9 mouse cellular contexts compared by ENCODE assay signal in genomic region chr4:144929811-144930221, GRCm38 (mm10). TPM values are rescaled to one million over a fixed set of nuclear protein-coding genes. Genes with fewer than 3 reads are reported as not detected.
DNase-seq lines count a peak whose midpoint lies in the region; ATAC-seq and TF ChIP-seq lines count a peak whose summit lies in the region.
"Had no signal": no experiment of that assay in that cellular context is flagged by ENCODE, and none has a peak within 500 bp of the region (broad histone marks: within the 10 kb centered on the region; RNA-seq: fewer than 3 reads in every experiment).

No protein-coding gene starts in this region.

- no peaks in the 10 kb centered on the region for H3K9me3 ChIP-seq in neural tube, embryonic 13.5 days
- no peaks in the 10 kb centered on the region for H3K9me3 ChIP-seq in heart, embryonic 11.5 days (replicated peaks; ENCODE audit: control insufficient read depth, low read length)
- H3K9me3 ChIP-seq in lung, embryonic 16.5 days (ENCODE audit: control insufficient read depth, low read length) = no peaks in the 10 kb centered on the region
- H3K9me3 ChIP-seq: liver, embryonic 13.5 days had no signal

- H3K4me3 ChIP-seq in neural tube, embryonic 13.5 days = no peak overlapping the region
- no peak overlapping the region for H3K4me3 ChIP-seq in cortical plate, adult 2 months (ENCODE audit: insufficient read depth, low read length)
- H3K4me3 ChIP-seq in heart, embryonic 11.5 days (ENCODE audit: low read depth, low read length) = no peak overlapping the region
- no peak overlapping the region for H3K4me3 ChIP-seq in lung, embryonic 16.5 days (ENCODE audit: low read length)
- H3K4me3 ChIP-seq in small intestine, adult 2 months (ENCODE audit: low read depth, low read length) = no peak overlapping the region
- H3K4me3 ChIP-seq: liver, embryonic 13.5 days had no signal

- DNase-seq in neural tube, embryonic 10.5 days (ENCODE audit: extremely low spot score, low spot score) = no peak
- DNase-seq in kidney, postnatal 10 days = peak; percentile 90
- DNase-seq: liver, embryonic 13.5 days had no signal

- peak; percentile 69; the same call in 1 of the 2 replicates for ATAC-seq in neural tube, embryonic 13.5 days (ENCODE audit: low read depth)
- no peak for ATAC-seq in heart, embryonic 11.5 days (replicated peaks; ENCODE audit: insufficient number of reproducible peaks, low FRiP score, low TSS enrichment)
- ATAC-seq in lung, embryonic 16.5 days (ENCODE audit: low read depth) = peak; percentile 51
- ATAC-seq in inflammation-experienced regulatory T-cells, adult 6 months = no peak

- peaks cover 12% of the 10 kb centered on the region for H3K4me1 ChIP-seq in neural tube, embryonic 13.5 days (replicated peaks)
- no peaks in the 10 kb centered on the region for H3K4me1 ChIP-seq in cortical plate, adult 2 months (ENCODE audit: control insufficient read depth, insufficient read depth, low read length)
- H3K4me1 ChIP-seq in heart, embryonic 11.5 days (ENCODE audit: control insufficient read depth, insufficient read depth, low read length) = peaks cover 15% of the 10 kb centered on the region
- H3K4me1 ChIP-seq in lung, embryonic 16.5 days (replicated peaks; ENCODE audit: control insufficient read depth, insufficient read depth, low read length) = peaks cover 18% of the 10 kb centered on the region
- peaks cover 23% of the 10 kb centered on the region for H3K4me1 ChIP-seq in small intestine, adult 2 months (ENCODE audit: control insufficient read depth, insufficient read depth, insufficient read length, low read length)

- no peaks in the 10 kb centered on the region for H3K27me3 ChIP-seq in neural tube, embryonic 13.5 days
- no peaks in the 10 kb centered on the region for H3K27me3 ChIP-seq in heart, embryonic 11.5 days (ENCODE audit: control insufficient read depth, insufficient read depth, low read length)
- no peaks in the 10 kb centered on the region for H3K27me3 ChIP-seq in lung, embryonic 16.5 days (ENCODE audit: control insufficient read depth, insufficient read depth, low read depth, low read length)
- H3K27me3 ChIP-seq in small intestine, adult 2 months (ENCODE audit: control insufficient read depth, insufficient read depth, low read length) = no peaks in the 10 kb centered on the region
- H3K27me3 ChIP-seq: liver, embryonic 13.5 days had no signal

- TF ChIP-seq CTCF in cortical plate, adult 2 months (IDR thresholded peaks at IDR 0.05; ENCODE audit: extremely low read depth, insufficient read depth, low read length) = no peak
- TF ChIP-seq CTCF in small intestine, adult 2 months (IDR thresholded peaks at IDR 0.05; ENCODE audit: extremely low read depth, insufficient read length, insufficient replicate concordance, low read depth, low read length) = no peak

- WGBS in neural tube, embryonic 13.5 days = 94% methylated on average over 1 of the region's 1 CpGs
- 73% methylated on average over 1 of the region's 1 CpGs for WGBS in heart, embryonic 11.5 days (ENCODE audit: insufficient replicate concordance)
- WGBS in lung, embryonic 16.5 days = 27% methylated on average over 1 of the region's 1 CpGs
- 28% methylated on average over 1 of the region's 1 CpGs for WGBS in small intestine, adult 2 months

- TF ChIP-seq POLR2A in cortical plate, adult 2 months (IDR thresholded peaks at IDR 0.05; ENCODE audit: extremely low read depth, insufficient read depth, low read length) = no peak
- TF ChIP-seq POLR2A in small intestine, adult 2 months (IDR thresholded peaks at IDR 0.05; ENCODE audit: low read depth, low read length) = no peak

- H3K36me3 ChIP-seq in neural tube, embryonic 13.5 days = peaks cover 13% of the 10 kb centered on the region; the same call in 1 of the 2 replicates
- H3K36me3 ChIP-seq in heart, embryonic 11.5 days (ENCODE audit: control insufficient read depth, insufficient read depth, low read length) = no peaks in the 10 kb centered on the region
- no peaks in the 10 kb centered on the region; the same call in 1 of the 2 replicates for H3K36me3 ChIP-seq in lung, embryonic 16.5 days (ENCODE audit: control insufficient read depth, insufficient read depth, low read length)
- H3K36me3 ChIP-seq in small intestine, adult 2 months (ENCODE audit: control insufficient read depth, insufficient read depth, low read length) = peaks cover 22% of the 10 kb centered on the region

- no peak overlapping the region for H3K9ac ChIP-seq in neural tube, embryonic 13.5 days
- H3K9ac ChIP-seq in heart, embryonic 11.5 days (ENCODE audit: low read depth, low read length) = no peak overlapping the region
- peak overlapping the region; percentile 27; the same call in 1 of the 2 replicates for H3K9ac ChIP-seq in lung, embryonic 16.5 days (ENCODE audit: low read length)
- H3K9ac ChIP-seq: liver, embryonic 13.5 days had no signal

- H3K27ac ChIP-seq in neural tube, embryonic 13.5 days (replicated peaks) = peak overlapping the region; percentile 64
- H3K27ac ChIP-seq in cortical plate, adult 2 months (ENCODE audit: insufficient read depth, low read length) = peak overlapping the region; percentile 72; the same call in 1 of the 2 replicates
- H3K27ac ChIP-seq in heart, embryonic 11.5 days (ENCODE audit: low read depth, low read length) = peak overlapping the region; percentile 38; the same call in 1 of the 2 replicates
- H3K27ac ChIP-seq in lung, embryonic 16.5 days (ENCODE audit: low read length) = peak overlapping the region; percentile 89
- peak overlapping the region; percentile 62 for H3K27ac ChIP-seq in small intestine, adult 2 months (ENCODE audit: insufficient read depth, low read depth, low read length)
- H3K27ac ChIP-seq: liver, embryonic 13.5 days had no signal

- H3K4me2 ChIP-seq in neural tube, embryonic 13.5 days = no peak overlapping the region
- no peak overlapping the region for H3K4me2 ChIP-seq in heart, embryonic 11.5 days
- 0 out of 2 replicates have a peak overlapping the region, but pooled peaks have one; percentile 18 for H3K4me2 ChIP-seq in lung, embryonic 16.5 days (ENCODE audit: low read depth, low read length)
- H3K4me2 ChIP-seq: liver, embryonic 13.5 days had no signal

RNA-seq across cellular contexts. Expression of gene Dhrs3, which starts 37.2 kb away (rescaled TPM):
- 45.8 and 52.2 TPM in 2 replicates for polyA plus RNA-seq in neural tube, embryonic 13.5 days (2015; fragmentation: Nextera tagmentation; extraction: Ambion mirVana)
- 28.3 and 28.7 TPM in 2 replicates for polyA plus RNA-seq in cortical plate, adult 2 months (2012; rRNA removed)
- 17.4 and 20.5 TPM in 2 replicates for polyA plus RNA-seq in heart, embryonic 11.5 days (2014; fragmentation: Nextera tagmentation; extraction: Ambion mirVana)
- polyA plus RNA-seq in lung, embryonic 16.5 days (2015; fragmentation: Nextera tagmentation; extraction: Ambion mirVana) = 67.6 and 77.3 TPM in 2 replicates
- polyA plus RNA-seq in small intestine, adult 2 months (2012; rRNA removed) = 30.7 and 71.2 TPM in 2 replicates
- polyA plus RNA-seq in inflammation-experienced regulatory T-cells, adult 6 months (2017; shearing (Covaris generic)) = 100 to 1,000 TPM in 1 of 3 experiments, 10 to 100 TPM in 2; 24.6 to 111 (median 80.4) TPM

Comparison
In these comparisons a context has a peak if more than half of its experiments do, and no peak if none do; other contexts are left out.
1. ATAC-seq: peak in neural tube, embryonic 13.5 days (single experiment) and lung, embryonic 16.5 days (single experiment); none in heart, embryonic 11.5 days (single experiment) and inflammation-experienced regulatory T-cells, adult 6 months (single experiment).
2. H3K27ac ChIP-seq: peak in every context shown above with its lines; median percentile 89 in lung, embryonic 16.5 days; 72 in cortical plate, adult 2 months; 64 in neural tube, embryonic 13.5 days; 62 in small intestine, adult 2 months; 38 in heart, embryonic 11.5 days.